Mouse (Mus musculus) monocyte, adult 5-6 weeks (primary cell): ENCODE results near the gene Rnf10. TPM values are rescaled to one million over a fixed set of nuclear protein-coding genes. Genes with fewer than 3 reads are reported as not detected.
A peak's percentile ranks its signal among the peaks of the same experiment; 100 is the strongest.
"Not testable (repeated sequence)": the region's sequence is repeated elsewhere in the genome, so short reads cannot be mapped to it uniquely, and the experiment has no call there.

Source experiments
- ATAC-seq: fragments of 153-309, 156-312 bp; replicated peaks from 2 replicates; pipeline ENCODE4 v1.8.0; 2017; ENCODE audit warnings: mild to moderate bottlenecking; ENCODE audit not compliant: low TSS enrichment, insufficient number of reproducible peaks, severe bottlenecking, poor library complexity, low FRiP score
- total RNA-seq: library from RNA; stranded (forward); fragments of 200-1000, 200-491, 200-594 nt; gene quantifications from 3 replicates; pipeline ENCODE4 v1.2.3, GENCODE M21; 2017

Gene Rnf10
- total RNA-seq, result 58.1 to 134 TPM (median 61.2 TPM) in 3 replicates

- ATAC-seq, result peak; percentile 98
Observed at GRCm38 (mm10) chr5:115272812-115273548, at the start of gene Rnf10. Rnf10 (minus strand) TSS chr5:115272898.

- peak; percentile 76 for ATAC-seq
Observed at GRCm38 (mm10) chr5:115319004-115319940, 46.6 kb upstream of the Rnf10 start.

- no peak for ATAC-seq
Observed at GRCm38 (mm10) chr5:115317645-115318328, 45.1 kb upstream of the Rnf10 start.

- ATAC-seq, result no peak
Observed at GRCm38 (mm10) chr5:115316968-115317644, 44.4 kb upstream of the Rnf10 start.

GRCm38 (mm10) chr5:115313668-115313943, 40.9 kb upstream of the Rnf10 start:
- ATAC-seq, result no peak

GRCm38 (mm10) chr5:115312816-115313667, 40.3 kb upstream of the Rnf10 start:
- ATAC-seq, result peak; percentile 82

GRCm38 (mm10) chr5:115312354-115312753, 39.7 kb upstream of the Rnf10 start:
- ATAC-seq, result no peak

- ATAC-seq, result not testable (repeated sequence)
Observed at GRCm38 (mm10) chr5:115302190-115302589, 29.5 kb upstream of the Rnf10 start.

- ATAC-seq, result no peak
Observed at GRCm38 (mm10) chr5:115301615-115302014, 28.9 kb upstream of the Rnf10 start.

- peak; percentile 96 for ATAC-seq
Observed at GRCm38 (mm10) chr5:115300792-115301614, 28.3 kb upstream of the Rnf10 start, which contains the start of gene Dynll1. Dynll1 (minus strand) TSS chr5:115300999.

GRCm38 (mm10) chr5:115300035-115300744, 27.5 kb upstream of the Rnf10 start:
- ATAC-seq, result peak; percentile 41

GRCm38 (mm10) chr5:115296347-115296746, 23.6 kb upstream of the Rnf10 start:
- ATAC-seq, result no peak

GRCm38 (mm10) chr5:115294173-115294572, 21.5 kb upstream of the Rnf10 start:
- ATAC-seq, result no peak

- ATAC-seq, result no peak
Observed at GRCm38 (mm10) chr5:115284735-115285134, 12.0 kb upstream of the Rnf10 start.

- no peak for ATAC-seq
Observed at GRCm38 (mm10) chr5:115280050-115280687, 7.5 kb upstream of the Rnf10 start.
